Mouse (Mus musculus) lung, postnatal 0 days (tissue): ENCODE measurements at regions not wholly inside any gene's neighbourhood (a gene's known extent, or its start where the extent isn't known, plus 50 kb on each side); places are given as distances from the start of the nearest gene placed in this dataset.

Experiments
- CTCF ChIP-seq: IDR thresholded peaks from 2 replicates; pipeline ENCODE4 v1.5.1; 2016; ENCODE audit warnings: antibody characterized with exemption, mild to moderate bottlenecking
- EP300 ChIP-seq: IDR thresholded peaks from 2 replicates; pipeline ENCODE4 v1.6.1; 2016; ENCODE audit warnings: antibody characterized with exemption, mild to moderate bottlenecking, control low read depth

GRCm38 (mm10) chr12:74518032-74518431 is 201.8 kb upstream of the Gm11042 start:
- TF ChIP-seq CTCF (no peak), EP300 (no peak)
